Mouse (Mus musculus) R1 (cell line): Measurements from ENCODE around the gene Gm20388.

Experiments
- DNase-seq: peaks from one replicate; pipeline ENCODE4 v3.0.0-alpha.2; 2018; ENCODE audit warnings: low read depth, low spot score

Gene Gm20388

GRCm38 (mm10) chr8:121977819-121978590 is 2067.4 kb downstream of the Gm20388 start:
- peak; percentile 69 for DNase-seq

GRCm38 (mm10) chr8:121978670-121979069 is 2068.0 kb downstream of the Gm20388 start:
- no peak for DNase-seq

GRCm38 (mm10) chr8:121980792-121981519 is 2070.3 kb downstream of the Gm20388 start:
- no peak for DNase-seq

- DNase-seq, result no peak
These were observed 2070.9 kb downstream of the Gm20388 start for GRCm38 (mm10) chr8:121981520-121981895.

- DNase-seq, result no peak
These were observed 2075.0 kb downstream of the Gm20388 start for GRCm38 (mm10) chr8:121985673-121986072.

- DNase-seq, result no peak
These were observed 2077.3 kb downstream of the Gm20388 start for GRCm38 (mm10) chr8:121987892-121988291.

- DNase-seq, result no peak
These were observed 2080.0 kb downstream of the Gm20388 start for GRCm38 (mm10) chr8:121990506-121991255.

- DNase-seq, result no peak
These were observed 2081.0 kb downstream of the Gm20388 start for GRCm38 (mm10) chr8:121991611-121992010.

- no peak for DNase-seq
These were observed 2082.3 kb downstream of the Gm20388 start for GRCm38 (mm10) chr8:121992911-121993310.

GRCm38 (mm10) chr8:121995112-121995511 is 2084.5 kb downstream of the Gm20388 start:
- DNase-seq, result no peak

- no peak for DNase-seq
These were observed 2085.3 kb downstream of the Gm20388 start for GRCm38 (mm10) chr8:121995895-121996294.

GRCm38 (mm10) chr8:121998631-121999030 is 2088.0 kb downstream of the Gm20388 start:
- DNase-seq, result no peak

GRCm38 (mm10) chr8:121999211-121999610 is 2088.6 kb downstream of the Gm20388 start:
- DNase-seq, result no peak

GRCm38 (mm10) chr8:122001339-122002115 is 2090.9 kb downstream of the Gm20388 start:
- no peak for DNase-seq

GRCm38 (mm10) chr8:122003646-122004045 is 2093.0 kb downstream of the Gm20388 start:
- DNase-seq, result no peak

- DNase-seq, result no peak
These were observed 2093.5 kb downstream of the Gm20388 start for GRCm38 (mm10) chr8:122004131-122004530.

GRCm38 (mm10) chr8:122005422-122006204 is 2095.0 kb downstream of the Gm20388 start:
- DNase-seq, result peak; percentile 17

GRCm38 (mm10) chr8:122006688-122007484 is 2096.2 kb downstream of the Gm20388 start:
- DNase-seq, result no peak

- no peak for DNase-seq
These were observed 2097.8 kb downstream of the Gm20388 start for GRCm38 (mm10) chr8:122008395-122008794.

- DNase-seq, result no peak
These were observed 2100.0 kb downstream of the Gm20388 start for GRCm38 (mm10) chr8:122010638-122011037.
